Mouse (Mus musculus): ENCODE results near the gene Gtf3c5. TPM values are rescaled to one million over a fixed set of nuclear protein-coding genes. Genes with fewer than 3 reads are reported as not detected.

Gene Gtf3c5
- 1 to 10 TPM; 7.2 to 8.9 TPM for total RNA-seq (2021)
- long read RNA-seq, experiment 1, partial matches to known transcripts, result 0 of 18 reads
- long read RNA-seq, experiment 1, other reads (novel, unspliced or antisense), result 16 of 18 reads
- long read RNA-seq, experiment 2, partial matches to known transcripts, result 0 of 21 reads
- long read RNA-seq, experiment 2, other reads (novel, unspliced or antisense), result 17 of 21 reads

DNA sequence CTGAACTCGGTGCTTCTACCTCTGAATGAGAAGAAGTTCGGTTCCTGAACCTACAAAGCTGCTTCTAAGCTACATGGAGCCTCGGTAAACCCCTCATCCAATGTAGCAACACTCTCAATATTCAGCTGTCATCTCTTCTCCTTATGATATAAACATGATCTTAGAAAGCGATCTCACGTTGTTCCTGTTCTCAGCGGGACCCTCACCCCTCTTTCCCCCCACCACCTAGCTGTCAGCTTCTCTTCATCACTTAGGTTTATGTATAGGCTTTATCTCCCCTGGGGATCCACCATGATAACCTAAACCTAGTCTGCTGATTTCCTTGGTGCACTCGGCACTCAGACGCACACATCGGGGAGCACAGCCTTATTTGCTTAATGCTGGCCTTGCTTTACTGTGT, at the start of gene Gtf3c5:
TSS of gene Gtf3c5 (minus strand) at position 101 of the 400 bp plus-strand sequence.
- DNase-seq (ENCODE audit: low spot score), result no peak

DNA sequence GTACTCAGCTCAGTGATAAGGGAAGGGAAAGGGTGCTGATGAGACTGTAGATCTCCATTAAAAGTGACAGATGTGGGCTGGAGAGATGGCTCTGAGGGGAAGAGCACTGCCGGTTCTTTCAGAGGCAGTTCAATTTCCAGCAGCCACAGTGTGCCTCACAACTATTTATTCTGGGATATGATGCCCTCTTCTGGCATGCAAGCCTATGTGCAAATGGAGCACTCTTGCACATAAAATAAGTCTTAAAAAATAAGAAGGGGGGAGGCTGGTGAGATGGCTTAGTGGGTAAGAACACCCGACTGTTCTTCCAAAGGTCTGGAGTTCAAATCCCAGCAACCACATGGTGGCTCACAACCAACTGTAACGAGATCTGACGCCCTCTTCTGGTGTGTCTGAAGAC, 49.6 kb upstream of the Gtf3c5 start:
- DNase-seq (ENCODE audit: low spot score), result no peak

DNA sequence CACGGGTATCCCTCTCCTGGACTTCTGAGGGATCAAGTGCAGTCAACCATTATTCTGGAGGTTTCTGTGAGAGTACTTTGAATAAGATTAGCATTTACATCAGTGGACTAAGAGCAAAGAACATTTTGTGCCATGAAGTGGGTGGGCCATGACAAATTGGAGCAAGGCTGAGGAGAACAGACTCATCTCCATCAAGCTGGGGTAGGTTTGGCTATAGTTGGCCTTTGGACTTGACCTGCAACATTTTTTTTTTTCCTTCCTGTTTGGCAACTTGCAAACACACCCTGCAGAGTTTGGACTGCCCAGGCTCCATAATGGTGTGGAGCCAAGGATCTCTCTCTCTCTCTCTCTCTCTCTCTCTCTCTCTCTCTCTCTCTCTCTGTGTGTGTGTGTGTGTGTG, 49.1 kb upstream of the Gtf3c5 start:
- no peak for DNase-seq (ENCODE audit: low spot score)

DNA sequence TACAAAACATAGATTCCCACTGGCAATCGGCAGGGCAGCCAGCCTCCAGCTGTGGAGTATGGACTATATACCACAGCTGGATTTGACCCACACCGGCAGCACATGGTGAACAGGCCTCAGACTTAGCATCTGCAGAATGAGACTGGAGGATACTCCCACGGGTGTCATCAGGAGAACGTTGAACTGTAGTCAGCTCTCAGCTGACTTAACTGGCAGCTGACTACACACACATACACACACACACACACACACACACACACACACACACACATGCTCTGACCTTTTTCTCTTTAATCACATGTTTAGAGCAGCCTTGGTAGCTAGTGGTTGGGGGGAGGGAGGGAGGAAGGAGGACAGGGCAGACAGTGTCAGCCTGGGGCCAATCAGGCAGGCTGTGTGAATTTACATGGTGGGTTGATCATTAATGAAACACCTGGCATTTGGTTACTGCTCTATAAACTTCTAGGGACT, 46.4 kb upstream of the Gtf3c5 start:
- DNase-seq (ENCODE audit: low spot score), result no peak

DNA sequence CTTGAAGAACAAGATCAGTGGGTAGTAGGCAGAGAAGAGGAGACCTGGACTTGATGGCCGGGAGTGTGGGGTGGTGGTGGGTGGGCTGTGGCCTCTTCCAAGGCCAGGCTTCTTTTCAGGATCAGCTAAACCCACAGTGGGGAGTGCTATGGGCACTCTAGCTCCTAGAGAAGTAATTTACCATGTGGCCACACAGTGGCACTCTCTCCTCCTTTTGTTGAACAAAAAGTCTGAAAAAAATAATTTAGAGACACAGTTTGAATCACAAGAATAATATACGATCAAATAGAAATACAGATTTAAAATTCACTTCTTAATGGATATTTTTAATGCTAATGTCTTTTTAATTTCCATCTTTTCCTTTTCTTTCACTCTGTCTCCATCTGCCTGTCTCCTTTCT, 44.5 kb upstream of the Gtf3c5 start:
- no peak for DNase-seq (ENCODE audit: low spot score)

DNA sequence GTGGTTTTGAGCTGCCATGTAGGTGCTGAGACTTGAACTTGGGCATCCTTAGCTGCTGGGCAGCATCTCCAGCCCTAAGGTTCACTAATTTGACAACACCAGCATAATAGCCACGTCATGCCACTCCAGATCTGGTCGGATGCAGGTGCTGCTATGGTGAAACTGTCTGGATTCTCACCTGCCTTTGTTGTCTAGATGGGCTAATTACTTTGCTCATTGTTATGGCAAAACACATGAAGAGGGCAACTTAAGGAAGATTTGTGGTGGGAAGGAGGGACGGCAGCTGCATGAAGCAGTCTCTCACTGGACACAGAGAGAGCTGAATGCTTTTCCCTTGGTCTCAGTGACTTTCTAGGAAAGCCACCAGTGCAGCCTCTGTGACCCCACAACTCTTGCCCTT, 42.5 kb upstream of the Gtf3c5 start:
- DNase-seq (ENCODE audit: low spot score), result no peak

DNA sequence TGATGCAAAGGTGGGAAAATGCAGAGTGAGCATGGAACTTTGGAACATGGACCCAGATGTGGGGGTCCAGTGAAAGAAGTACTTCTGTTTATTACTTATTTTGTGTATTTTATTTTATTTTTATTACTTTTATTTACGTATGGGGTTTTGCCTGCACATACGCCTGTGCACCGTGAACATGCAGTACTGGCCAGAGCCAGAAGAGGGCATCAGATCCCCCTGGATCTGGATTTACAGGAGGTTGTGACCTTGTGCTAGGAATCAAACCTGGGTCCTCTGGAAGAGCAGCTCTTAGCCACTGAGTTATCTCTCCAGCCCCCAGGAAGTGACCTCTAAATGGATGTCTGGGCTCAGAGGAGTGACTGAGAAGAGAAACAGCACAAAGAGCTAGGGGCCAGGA, 41.3 kb upstream of the Gtf3c5 start:
- no peak for DNase-seq (ENCODE audit: low spot score)

DNA sequence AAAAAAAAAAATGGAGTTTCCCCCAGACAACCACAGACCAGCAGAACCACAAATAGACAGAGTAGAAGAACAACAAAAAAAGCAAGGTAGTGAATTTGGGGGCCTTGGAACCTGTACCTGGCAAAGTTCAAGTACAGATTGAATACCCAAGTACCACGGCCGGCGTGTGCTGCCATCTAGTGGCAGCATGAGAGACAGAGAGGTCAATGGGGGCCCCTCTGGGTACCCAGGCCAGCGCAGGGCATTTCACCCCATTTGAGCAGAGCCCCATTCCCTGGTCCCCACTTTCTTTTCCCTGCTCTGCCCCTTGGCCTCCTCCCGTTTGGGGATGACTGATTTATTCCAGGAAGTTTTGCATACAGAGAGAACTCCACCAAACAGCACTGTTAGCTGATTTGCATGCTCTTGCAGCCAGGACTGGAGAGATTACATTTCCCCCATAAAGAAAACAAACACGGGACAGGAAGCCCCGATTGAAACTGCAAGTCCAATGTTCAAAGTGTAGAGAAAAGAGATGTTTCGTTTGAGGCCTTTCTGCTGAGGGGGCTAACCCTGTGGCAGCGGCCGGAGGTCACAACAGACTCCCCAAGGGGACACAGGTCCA, 39.1 kb upstream of the Gtf3c5 start:
- no peak for DNase-seq (ENCODE audit: low spot score)

DNA sequence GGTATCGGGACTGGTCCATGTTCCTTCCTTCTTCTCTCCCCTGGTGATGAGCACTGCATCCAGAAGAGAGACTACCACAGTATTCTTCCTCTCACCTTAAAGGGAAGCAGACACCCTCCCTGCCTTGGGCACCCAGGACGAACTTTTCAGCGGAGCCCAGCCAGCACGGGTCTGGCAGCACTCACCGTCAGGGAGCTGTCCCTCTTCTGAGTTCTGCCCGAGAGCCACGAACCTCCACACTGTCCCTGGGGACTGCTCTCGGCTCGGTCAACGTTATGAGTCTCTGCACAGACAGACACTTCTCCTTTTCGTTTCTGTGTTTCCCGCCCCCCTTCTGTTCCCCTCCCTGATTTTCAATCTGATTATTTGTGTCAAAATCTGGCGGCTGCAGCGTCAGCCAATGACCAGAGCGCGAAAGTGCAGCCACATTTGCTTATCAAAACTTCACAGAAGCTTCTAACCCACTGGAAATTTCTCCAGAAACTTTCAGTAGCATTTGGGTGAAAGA, 38.2 kb upstream of the Gtf3c5 start, which contains the start of gene Gfi1b:
TSS of gene Gfi1b (minus strand) at position 319 of the 508 bp plus-strand sequence.
- no peak for DNase-seq (ENCODE audit: low spot score)

DNA sequence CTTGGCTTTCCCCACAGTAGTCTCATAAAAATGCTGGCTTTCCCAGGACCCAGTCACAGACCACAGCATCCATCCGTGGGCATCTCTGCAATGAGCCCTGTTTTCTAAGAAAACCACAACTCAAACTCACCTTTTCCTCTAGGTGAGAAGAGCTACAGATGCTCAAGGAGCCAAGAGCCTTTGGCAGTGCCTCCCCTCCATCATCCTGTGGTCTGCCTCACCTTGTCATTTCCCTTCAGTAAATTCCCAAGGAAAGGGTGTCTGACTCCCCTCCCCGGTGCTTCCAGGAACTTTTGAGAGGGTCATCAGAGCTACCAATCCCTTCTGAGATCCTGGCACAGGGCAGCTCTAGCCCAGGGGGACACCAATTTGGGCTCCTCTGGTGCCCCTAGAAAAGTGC, 37.6 kb upstream of the Gtf3c5 start:
- DNase-seq (ENCODE audit: low spot score), result no peak

DNA sequence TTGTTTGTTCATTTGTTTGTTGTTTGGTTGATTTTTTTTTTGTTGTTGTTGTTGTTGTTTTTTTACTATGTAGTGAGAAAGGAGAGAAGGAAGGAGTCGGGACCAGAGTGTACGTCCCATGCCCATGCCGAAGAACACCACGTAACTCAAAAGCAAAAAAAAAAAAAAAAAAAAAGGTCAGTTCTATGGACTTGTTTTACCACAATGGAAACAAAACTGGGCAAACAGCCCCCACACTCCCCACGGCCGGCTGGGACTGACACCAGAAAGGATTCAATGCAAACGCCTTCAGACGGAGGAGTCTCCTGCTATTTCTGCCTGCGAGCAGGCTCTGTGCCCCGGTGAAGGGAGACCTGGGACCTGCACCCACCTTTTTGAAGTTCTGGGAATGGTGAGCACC, 37.0 kb upstream of the Gtf3c5 start:
- no peak for DNase-seq (ENCODE audit: low spot score)

DNA sequence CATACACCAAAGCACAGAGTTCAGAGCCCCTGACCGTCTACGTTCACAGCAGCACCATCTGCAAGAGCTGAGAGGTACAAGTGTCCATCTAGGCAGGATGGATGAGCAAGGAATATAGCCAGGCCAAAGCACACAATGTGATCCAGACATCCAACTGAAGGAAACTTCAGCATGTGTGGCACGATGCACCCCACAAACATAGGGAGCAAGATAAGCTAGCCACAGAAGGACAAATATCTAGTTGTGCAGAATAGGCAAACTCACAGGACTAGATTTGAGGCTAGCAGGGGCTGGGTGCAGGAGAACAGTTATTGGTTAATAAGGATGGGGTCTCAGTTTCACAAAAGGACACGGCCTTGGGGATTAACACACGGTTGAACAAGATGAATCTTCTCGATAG, 35.8 kb upstream of the Gtf3c5 start:
- no peak for DNase-seq (ENCODE audit: low spot score)

DNA sequence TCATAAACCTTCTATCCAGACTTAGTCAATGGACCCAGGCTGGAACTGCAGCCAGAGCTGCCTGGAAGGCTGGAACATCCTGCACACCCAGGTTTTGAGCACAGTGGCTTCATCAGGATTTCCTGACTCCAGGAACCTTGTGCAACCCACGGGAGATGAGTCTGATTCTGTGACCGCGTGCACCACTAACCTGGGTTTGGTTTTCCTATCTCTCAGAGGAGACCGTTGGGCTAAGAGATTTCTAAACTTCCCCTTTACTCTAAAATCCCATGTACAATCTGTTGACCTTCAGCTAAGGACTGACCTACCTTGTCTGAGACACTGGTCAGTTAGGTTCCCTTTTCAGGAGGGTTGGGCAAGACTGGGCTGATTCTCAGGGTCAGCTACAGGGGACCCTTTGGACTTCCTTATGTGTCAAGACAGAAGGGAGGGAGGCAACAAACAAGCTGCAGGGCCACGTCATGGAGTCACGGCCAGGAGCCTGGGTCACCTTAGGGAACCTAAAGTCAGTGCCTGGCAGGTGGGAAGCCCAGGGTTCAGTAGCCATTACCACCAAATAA, 35.3 kb upstream of the Gtf3c5 start:
- no peak for DNase-seq (ENCODE audit: low spot score)

DNA sequence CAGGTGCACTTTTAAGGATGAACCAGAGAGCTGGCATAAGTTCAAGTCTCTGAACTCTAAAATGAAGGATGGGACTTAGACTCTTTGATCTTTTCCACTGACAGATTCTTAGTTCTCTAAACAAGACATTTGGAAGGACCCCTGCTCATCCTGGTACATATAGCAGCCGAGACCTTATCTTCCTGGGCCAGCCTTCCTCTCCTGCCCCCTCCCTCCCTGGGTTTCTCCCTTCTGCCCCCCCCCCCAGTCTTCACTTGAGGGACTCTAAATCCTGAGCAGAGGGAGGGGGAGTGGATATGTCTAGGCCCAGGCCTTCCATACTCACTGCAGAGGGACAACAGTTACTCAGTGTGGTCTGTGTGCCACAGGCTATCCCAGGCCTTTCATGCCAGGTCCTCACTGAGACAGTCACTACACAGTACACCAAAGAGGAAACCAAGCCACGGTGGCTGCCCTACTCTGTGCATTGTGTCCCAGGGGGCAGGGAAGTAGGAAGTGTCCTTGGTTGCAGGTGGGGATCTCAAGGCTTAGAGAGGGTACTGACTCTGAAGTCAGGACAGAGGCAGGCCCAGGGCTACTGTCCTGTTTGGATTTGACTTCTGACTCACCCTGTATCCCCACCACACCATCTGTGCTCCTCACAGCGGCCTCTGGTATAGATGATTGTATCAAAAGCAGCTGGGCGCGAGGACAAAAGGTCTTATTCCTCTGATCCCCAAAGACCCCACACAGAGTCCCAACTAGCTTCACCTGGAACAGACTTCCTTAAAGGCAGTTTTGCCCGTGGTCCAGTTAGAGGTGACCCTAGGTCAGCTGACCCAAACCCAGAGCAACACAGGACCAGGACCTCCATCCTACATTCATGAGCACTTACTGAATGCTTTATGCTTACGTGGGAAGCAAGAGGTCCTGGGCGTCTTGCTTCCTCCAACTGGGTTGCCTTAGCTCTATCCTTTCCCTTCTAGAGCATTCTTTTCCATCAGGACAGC, 34.2 kb upstream of the Gtf3c5 start:
- DNase-seq (ENCODE audit: low spot score), result no peak

DNA sequence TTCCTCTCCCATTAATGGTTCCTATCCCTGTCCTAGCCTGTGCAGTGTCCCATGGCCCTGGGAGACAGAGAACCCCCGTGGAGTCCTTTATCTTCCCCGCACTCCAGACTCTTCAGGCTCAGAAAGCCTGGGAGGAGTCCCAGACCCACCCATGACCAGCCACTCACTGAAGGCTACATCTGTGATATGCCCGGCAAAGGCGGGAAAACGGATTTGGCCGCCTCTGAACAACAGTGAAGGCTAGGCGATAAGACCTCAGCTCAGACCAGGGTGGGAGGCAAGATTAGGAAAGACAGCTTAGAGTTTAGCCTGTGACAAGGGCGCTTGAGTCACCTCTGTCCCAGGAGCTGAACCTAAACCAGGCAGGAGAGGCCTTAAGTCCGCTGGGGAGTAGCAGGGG, 33.3 kb upstream of the Gtf3c5 start:
- DNase-seq (ENCODE audit: low spot score), result no peak

DNA sequence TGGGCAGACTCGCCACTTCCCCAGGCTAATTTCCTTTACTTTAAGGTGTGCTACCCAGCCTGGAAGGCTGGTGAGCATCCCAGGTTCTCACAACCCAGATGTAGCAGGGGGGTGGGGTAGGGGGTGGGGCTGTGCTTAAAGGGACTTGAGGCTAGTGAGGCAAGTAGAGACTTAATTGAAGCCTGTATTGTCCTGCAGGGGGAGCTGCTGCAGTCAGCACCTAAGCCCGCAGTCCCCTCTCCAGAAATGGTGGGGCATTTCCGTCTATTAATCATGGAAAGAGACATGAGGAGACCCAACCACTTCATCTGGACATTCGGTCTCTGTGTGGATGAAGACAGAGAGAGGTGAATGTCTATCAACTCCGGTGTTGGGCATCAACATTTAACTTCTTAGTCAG, 32.8 kb upstream of the Gtf3c5 start:
- no peak for DNase-seq (ENCODE audit: low spot score)

DNA sequence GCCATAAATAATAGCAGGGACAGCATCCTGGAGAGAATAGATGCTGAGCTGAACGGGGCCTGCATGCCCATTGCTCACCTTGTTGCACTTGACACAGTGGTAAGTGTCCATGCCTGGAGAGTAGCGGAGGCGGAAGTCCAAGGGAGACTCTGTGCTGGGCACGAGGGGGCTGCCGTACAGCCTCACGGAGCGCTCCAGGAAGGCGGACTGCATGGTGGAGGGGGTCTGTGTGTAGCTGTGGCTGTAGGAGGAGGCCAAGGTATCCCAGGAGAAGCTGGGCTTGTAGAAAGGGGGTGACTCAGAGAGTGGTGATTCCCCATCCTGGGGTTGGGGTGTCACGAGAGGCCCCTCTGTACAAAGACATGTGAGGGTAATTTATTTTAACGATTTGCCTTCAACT, 30.0 kb upstream of the Gtf3c5 start:
- no peak for DNase-seq (ENCODE audit: low spot score)

DNA sequence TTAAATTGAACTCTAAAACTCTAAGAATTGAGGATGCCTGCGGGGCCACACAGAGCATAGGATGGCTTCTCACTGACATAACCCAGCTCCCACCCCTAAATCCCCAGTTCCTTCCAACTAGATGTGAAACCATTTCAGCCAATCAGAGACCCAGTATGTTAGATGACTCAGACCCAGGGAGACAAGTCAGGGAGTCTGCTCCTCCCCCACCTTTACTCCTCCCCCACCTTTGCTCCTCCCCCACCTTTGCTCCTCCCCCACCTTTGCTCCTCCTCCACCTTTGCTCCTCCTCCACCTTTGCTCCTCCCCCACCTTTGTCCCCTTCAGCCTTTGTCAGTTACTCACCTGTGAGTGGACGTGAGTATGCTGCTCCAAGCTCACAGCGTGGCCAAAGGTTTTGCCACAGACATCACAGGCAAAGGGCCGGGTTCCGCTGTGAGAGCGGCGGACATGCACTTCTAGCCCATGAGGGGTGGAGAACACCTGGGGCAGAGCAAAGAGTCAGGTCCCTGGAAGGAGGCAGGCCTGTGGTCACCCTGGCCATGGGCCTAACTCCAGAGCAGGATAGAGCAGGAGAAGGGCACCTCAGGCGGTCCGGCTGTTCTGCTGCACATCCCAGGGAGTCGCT, 29.0 kb upstream of the Gtf3c5 start:
- DNase-seq (ENCODE audit: low spot score), result no peak

DNA sequence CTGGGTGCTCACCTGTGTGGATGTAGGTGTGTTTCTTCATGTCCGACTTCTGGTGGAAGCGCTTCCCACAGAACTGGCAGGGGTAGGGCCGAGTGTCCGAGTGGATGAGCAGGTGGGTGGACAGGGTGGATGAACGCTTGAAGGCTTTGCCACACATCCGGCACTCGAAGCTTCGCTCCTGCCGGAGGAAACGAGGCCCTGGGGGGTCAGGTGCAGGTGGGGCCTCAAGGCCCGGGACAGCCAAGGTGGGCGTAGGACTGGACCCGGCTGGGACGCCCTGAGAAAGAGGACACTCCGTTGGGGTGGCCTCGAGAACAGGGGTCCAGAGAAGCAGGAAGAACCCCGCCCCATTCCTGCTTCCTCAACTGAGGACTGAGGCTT, 27.8 kb upstream of the Gtf3c5 start:
- no peak for DNase-seq (ENCODE audit: low spot score)

DNA sequence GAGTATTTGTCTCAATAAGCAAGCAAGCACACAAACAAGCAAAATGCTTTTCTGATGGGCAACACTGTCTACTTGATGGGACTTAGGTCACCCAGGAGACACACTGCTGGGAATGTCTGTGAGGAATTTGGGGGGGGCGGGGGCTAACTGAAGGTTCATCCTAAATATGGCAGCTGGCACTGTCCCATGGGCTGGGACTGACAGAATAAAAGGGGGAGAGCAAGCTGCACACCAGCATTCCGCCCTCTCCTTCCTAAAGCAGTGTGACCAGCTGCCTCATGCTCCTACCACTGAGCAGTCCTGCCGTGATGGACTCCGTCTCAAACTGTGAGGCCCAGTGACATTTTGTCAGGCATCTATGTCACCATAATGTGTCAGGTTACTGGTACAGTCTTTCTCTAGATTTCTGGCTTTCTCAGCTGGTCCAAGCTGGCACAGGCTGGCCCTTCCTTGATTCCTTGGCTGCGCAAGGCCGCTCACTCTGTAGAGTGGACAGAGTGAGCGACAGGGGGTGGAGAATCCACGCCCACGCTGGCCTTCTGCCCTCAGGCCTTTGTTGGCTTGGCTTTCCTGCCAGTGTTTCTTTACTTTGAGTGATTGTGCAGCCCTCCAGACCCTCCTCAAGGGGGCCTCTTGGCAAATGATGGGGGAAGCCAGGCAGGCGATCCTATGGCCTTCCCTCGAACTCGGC, 27.3 kb upstream of the Gtf3c5 start:
- no peak for DNase-seq (ENCODE audit: low spot score)

DNA sequence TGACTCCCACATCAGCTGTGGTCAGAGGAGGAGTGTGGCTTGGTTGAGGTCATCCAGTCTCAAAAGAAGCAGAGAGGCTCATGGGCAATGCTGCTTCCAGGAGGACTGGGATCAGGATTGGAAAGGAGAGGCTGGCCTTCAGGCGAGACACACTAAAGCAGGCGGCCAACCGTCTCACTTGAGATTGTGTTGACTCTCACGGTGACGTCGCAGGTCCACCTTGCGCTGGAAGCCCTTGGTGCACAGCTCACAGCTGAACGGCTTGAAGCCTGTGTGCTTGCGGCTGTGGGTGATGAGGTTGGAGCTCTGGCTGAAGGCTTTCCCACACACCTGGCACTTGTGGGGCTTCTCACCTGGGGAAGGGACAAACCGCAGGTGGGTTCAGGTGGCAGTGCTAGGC, 26.3 kb upstream of the Gtf3c5 start:
- no peak for DNase-seq (ENCODE audit: low spot score)
